Mouse (Mus musculus) kidney, postnatal 0 days (tissue): ENCODE results near the gene Tmem230. TPM values are rescaled to one million over a fixed set of nuclear protein-coding genes. Genes with fewer than 3 reads are reported as not detected.

ENCODE experiments used
- ATAC-seq: fragments of 200-750 bp; cut with Nextera tagmentation; replicated peaks from 2 replicates; pipeline ENCODE4 v1.8.0; 2017; ENCODE audit warnings: low read depth, moderate number of reproducible peaks, moderate TSS enrichment, moderate library complexity; ENCODE audit not compliant: low FRiP score
- DNase-seq: peaks from one replicate; pipeline ENCODE4 v3.0.0-alpha.2; 2016; ENCODE audit warnings: low spot score
- H3K27ac ChIP-seq: fragments of 300-500 bp; sonication (generic); 2 replicates; pipeline ENCODE4 v1.5.1; 2014; ENCODE audit warnings: mild to moderate bottlenecking
- H3K27me3 ChIP-seq: fragments of 300-500 bp; sonication (generic); 2 replicates; pipeline ENCODE4 v1.6.1; 2014; ENCODE audit warnings: low read length, mixed read lengths; ENCODE audit not compliant: insufficient read depth
- H3K36me3 ChIP-seq: fragments of 300-500 bp; sonication (generic); 2 replicates; pipeline ENCODE4 v1.6.1; 2014; ENCODE audit warnings: low read length, mixed read lengths; ENCODE audit not compliant: insufficient read depth
- H3K4me1 ChIP-seq: fragments of 300-500 bp; sonication (generic); replicated peaks from 2 replicates; pipeline ENCODE4 v1.6.1; 2014; ENCODE audit warnings: antibody characterized with exemption, low read length, mixed read lengths; ENCODE audit not compliant: insufficient read depth
- H3K4me2 ChIP-seq: fragments of 300-500 bp; sonication (generic); 2 replicates; pipeline ENCODE4 v1.6.1; 2014; ENCODE audit warnings: mild to moderate bottlenecking, low read length, moderate library complexity, mixed read lengths
- H3K4me3 ChIP-seq: fragments of 300-500 bp; sonication (generic); replicated peaks from 2 replicates; pipeline ENCODE4 v1.5.1; 2014; ENCODE audit warnings: low read depth, low read length
- H3K9ac ChIP-seq: fragments of 300-500 bp; sonication (generic); 2 replicates; pipeline ENCODE4 v1.6.1; 2014; ENCODE audit warnings: low read depth, low read length
- H3K9me3 ChIP-seq: fragments of 300-500 bp; sonication (generic); replicated peaks from 2 replicates; pipeline ENCODE4 v1.6.1; 2016; ENCODE audit warnings: low read length, inconsistent platforms, mixed read lengths
- CTCF ChIP-seq: IDR thresholded peaks from 2 replicates; pipeline ENCODE4 v1.5.1; 2016; ENCODE audit warnings: antibody characterized with exemption, low read depth, mild to moderate bottlenecking, moderate library complexity
- WGBS: fragments of 180-500 bp; shearing (Covaris S2); extraction: QIAGEN DNeasy Blood & Tissue Kit; methylation state at CpG from one replicate; pipeline ENCODE4 v1.1.7; 2014; 5-methylcytosine and 5-hydroxymethylcytosine counted together
- polyA plus RNA-seq: library from polyadenylated mRNA; unstranded; fragments of >200 nt; fragmentation: Nextera tagmentation; extraction: Ambion mirVana; gene quantifications from 2 replicates; pipeline ENCODE4 v1.2.1, GENCODE M21; 2015

Tmem230 gene
- polyA plus RNA-seq, 1 experiment from 2014 or later, result 49.7 TPM

DNA sequence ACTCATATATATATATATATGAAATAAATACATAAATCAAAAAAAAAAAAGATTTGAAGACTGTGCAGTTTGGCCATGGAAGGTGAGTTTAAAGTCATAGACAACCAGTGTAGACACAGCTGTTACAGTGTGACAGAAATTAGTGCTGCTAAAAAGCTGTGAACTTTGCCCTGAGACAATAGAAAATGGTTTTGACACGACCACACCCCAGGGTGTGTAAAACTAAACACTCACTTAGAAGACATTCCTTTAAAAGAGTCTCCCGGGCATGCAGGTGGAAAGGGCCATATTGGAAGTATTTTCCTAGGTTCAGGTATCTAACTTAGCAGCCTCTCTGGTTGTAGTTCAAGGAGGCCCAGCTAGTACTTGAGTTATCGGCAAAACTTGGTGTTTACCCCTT lies 44.4 kb downstream of the Tmem230 start:
- Histone ChIP-seq H3K4me3 (no peak overlapping the region), H3K27ac (no peak overlapping the region), H3K9me3 (no peaks in the 10 kb centered on the region), H3K4me2 (no peak overlapping the region), H3K27me3 (no peaks in the 10 kb centered on the region), H3K36me3 (no peaks in the 10 kb centered on the region), H3K9ac (no peak overlapping the region), H3K4me1 (no peaks in the 10 kb centered on the region)
- DNase-seq (no peak), ATAC-seq (no peak)
- TF ChIP-seq CTCF, result no peak
- WGBS, result 64% methylated on average over 3 of the region's 3 CpGs

DNA sequence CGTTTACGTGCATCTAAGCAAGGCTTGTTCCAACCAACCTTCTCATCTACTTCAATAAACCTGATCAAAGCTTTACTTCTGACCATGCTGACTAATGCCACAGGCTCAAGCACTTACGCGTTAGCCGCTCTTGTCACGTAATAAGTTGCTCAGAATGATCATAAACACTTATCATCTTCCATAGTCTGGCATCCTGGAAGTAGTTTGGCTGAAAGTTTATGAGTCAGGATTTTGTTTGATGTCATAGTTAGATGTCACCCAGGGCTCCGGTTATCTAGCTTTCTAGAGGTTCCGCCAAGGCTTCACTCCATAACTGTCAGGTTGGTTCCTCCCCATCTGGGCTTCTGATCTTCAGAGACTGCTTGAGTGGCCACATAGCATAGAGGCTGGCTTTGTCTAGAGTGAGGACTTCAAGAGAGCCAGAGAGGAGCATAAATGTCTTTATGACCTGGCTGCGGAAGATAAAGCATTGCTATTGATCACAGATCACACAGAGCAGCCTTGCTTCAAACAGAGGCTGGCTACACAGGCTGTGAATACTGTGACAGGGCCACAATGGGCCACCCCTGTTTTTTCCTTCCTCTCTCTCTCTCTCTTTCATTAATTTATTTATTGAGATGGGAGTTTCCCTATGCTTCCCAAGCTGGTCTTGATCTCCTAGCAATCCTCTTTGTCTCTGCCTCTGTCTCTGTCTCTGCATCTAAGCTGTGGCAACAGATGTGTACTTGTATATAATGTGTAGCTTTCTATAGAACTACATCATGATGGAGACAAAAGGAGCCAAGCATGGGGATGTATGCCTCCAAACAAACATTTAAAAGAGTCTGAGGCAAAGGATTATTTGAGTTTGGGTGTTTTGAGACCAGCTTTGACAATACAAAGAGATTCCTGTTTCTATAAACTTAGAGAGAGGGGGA lies 49.3 kb downstream of the Tmem230 start:
- Histone ChIP-seq H3K27me3 (no peaks in the 10 kb centered on the region), H3K4me3 (no peak overlapping the region), H3K9ac (no peak overlapping the region), H3K4me1 (no peaks in the 10 kb centered on the region), H3K9me3 (no peaks in the 10 kb centered on the region), H3K27ac (no peak overlapping the region), H3K4me2 (no peak overlapping the region), H3K36me3 (no peaks in the 10 kb centered on the region)
- no peak for ATAC-seq
- no peak for TF ChIP-seq CTCF
- WGBS, result 68% methylated on average over 9 of the region's 9 CpGs
- no peak for DNase-seq

DNA sequence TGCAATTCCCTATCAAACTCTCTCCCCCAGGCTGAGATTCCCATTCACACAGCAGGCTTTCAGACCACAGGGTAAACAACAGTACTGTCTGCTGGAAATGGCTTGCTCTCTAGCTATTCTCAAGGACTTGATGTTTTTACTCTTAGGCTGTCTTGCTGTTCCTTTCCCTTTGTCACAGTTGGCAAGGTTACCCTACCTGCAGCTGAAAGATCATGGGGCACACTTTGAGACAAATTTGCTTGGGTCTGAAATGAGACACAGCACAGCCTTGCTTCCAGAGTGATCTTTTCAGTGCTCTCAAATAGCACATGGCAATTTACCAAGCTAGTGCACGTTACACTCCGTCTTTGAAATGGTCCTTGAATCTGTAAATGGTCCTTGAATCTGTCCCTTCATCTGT lies 52.0 kb downstream of the Tmem230 start:
- Histone ChIP-seq H3K9ac (no peak overlapping the region), H3K4me3 (no peak overlapping the region), H3K27me3 (no peaks in the 10 kb centered on the region), H3K4me2 (no peak overlapping the region), H3K36me3 (no peaks in the 10 kb centered on the region), H3K27ac (no peak overlapping the region), H3K9me3 (no peaks in the 10 kb centered on the region), H3K4me1 (no peaks in the 10 kb centered on the region)
- 73% methylated on average over 2 of the region's 2 CpGs for WGBS
- DNase-seq, result no peak
- no peak for TF ChIP-seq CTCF
- ATAC-seq, result no peak

DNA sequence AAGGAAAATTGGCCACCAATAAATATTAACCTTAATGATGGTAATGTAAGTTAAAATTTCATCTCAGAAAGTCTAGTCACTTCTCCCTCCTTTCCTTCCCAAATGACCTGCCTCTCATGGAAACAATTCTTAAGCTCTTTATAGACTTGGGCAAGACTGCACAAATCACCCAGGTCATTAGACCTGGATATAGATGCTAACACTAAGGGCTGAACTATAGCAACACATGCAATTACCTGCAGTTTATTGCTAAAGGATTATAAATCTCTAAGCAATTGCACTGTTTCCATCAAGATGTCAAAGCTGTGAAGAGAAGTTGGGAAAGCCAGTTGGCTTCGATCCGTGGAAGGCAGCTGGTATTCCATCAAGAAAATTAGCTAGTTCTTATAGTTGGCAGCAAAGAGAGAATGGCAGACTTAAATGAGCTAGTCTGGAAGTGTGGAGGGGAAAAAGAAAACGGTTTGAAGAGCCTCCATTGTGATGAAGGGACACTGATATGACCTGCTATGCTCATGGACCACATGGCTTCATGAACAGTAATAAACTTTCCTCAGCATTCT lies 56.9 kb downstream of the Tmem230 start:
- Histone ChIP-seq H3K4me1 (no peaks in the 10 kb centered on the region), H3K27ac (no peak overlapping the region), H3K36me3 (no peaks in the 10 kb centered on the region), H3K27me3 (no peaks in the 10 kb centered on the region), H3K9ac (no peak overlapping the region), H3K4me2 (no peak overlapping the region), H3K4me3 (no peak overlapping the region), H3K9me3 (no peaks in the 10 kb centered on the region)
- ATAC-seq, result no peak
- TF ChIP-seq CTCF, result no peak
- 83% methylated on average over 3 of the region's 3 CpGs for WGBS
- DNase-seq, result no peak

Other genes starting within 250 kb of the Tmem230 start
- gene Rassf2, start 217.5 kb downstream of the Tmem230 start, polyA plus RNA-seq, result 3.0 and 3.2 TPM in 2 replicates
- gene Slc23a2, start 102.7 kb downstream of the Tmem230 start, polyA plus RNA-seq, result 11.7 and 12.3 TPM in 2 replicates
- gene Pcna, start 5.5 kb upstream of the Tmem230 start, polyA plus RNA-seq, result 166 and 187 TPM in 2 replicates
- gene Cds2, start 15.3 kb upstream of the Tmem230 start, polyA plus RNA-seq, result 19.5 and 24.0 TPM in 2 replicates
- gene Prokr2, start 137.6 kb upstream of the Tmem230 start, polyA plus RNA-seq, result 0.08 and 0.18 TPM in 2 replicates